Mouse (Mus musculus): ENCODE measurements at regions not wholly inside any gene's neighbourhood (a gene's known extent, or its start where the extent isn't known, plus 50 kb on each side); places are given as distances from the start of the nearest gene placed in this dataset.
"Not testable (repeated sequence)": the region's sequence is repeated elsewhere in the genome, so short reads cannot be mapped to it uniquely, and the experiment has no call there.

DNA sequence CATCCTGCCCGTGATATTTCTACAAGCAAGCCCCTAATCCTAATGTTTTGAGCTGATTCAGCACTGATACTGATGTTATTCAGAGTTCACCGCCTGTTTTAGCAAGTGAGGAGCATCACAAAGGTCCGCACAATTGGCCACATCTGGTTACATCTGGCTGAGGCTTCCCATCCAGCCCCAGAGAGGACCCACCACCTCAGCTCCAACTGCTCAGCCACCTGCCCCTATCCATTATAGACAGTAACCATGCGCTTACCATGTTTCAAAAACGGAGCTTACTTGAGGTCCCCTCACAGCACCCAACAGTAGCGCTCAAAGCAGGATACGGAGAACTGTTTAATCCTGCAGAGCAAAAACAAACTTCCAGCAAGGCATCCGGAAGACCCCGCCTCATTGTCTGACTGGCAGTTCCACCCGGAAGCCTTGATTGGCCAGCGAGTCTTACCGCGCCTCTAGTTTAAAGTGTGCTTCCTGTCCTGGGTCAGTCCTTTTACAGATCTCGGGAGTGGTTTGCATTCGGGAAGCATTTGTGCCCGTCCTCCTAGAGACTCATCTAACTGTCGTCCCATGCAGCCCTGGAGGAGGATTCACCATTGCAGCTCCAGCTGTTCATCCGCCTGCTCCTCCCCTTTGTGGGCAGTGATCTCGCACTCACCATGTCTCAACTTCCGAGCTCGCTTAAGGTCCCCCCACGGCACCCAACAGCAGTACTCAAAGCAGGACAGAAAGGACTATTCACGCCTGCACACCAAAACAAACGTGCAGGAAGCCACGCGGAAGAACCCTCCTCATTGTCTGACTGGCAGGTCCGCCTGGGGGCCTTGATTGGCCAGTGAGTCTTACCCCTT, 69.9 kb upstream of the Zfp825 start:
- DNase-seq (ENCODE audit: low spot score in 2 of 2), result peak; percentile 69 to 77

DNA sequence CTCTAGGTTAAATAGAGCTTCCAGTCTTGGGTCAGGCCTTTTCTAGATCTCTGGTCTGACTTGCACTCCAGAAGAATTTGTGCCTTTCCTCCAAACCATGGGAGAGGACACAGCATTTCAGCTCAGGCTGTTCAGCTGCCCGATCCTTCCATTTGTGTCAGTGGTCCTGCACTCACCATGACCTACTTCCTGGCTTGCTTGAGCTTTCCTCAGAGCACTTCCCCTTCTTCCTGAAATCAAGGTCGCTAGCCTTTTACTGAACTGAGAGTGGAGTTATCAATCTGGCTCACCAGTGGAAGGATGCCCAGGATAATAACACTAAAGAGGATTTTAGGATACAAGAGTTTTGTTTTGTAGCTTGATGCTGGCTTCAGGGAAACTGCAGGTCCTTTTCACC, 70.5 kb upstream of the Zfp825 start:
- not testable (repeated sequence) for DNase-seq (ENCODE audit: low spot score in 2 of 2)

- not testable (repeated sequence) for DNase-seq (ENCODE audit: low spot score in 2 of 2)
Observed at GRCm38 (mm10) chr13:74569967-74570366, 69.4 kb upstream of the Erap1 start.

All from urinary bladder, adult 18-20 months (tissue).